Mouse (Mus musculus) neural tube, embryonic 12.5 days (tissue): ENCODE measurements around the gene Arhgef18. TPM values are rescaled to one million over a fixed set of nuclear protein-coding genes. Genes with fewer than 3 reads are reported as not detected.

Source experiments
- ATAC-seq: fragments of 200-750 bp; cut with Nextera tagmentation; 2 replicates; pipeline ENCODE4 v1.8.0; 2017; ENCODE audit warnings: low read depth, mild to moderate bottlenecking, moderate TSS enrichment, moderate library complexity; ENCODE audit not compliant: low FRiP score
- H3K27ac ChIP-seq: fragments of 300-500 bp; sonication (generic); 2 replicates; pipeline ENCODE4 v1.5.1; 2016
- H3K27me3 ChIP-seq: fragments of 300-500 bp; sonication (generic); replicated peaks from 2 replicates; pipeline ENCODE4 v1.6.1; 2016; ENCODE audit warnings: mild to moderate bottlenecking
- H3K36me3 ChIP-seq: fragments of 300-500 bp; sonication (generic); 2 replicates; pipeline ENCODE4 v1.6.1; 2016; ENCODE audit warnings: mild to moderate bottlenecking
- H3K4me1 ChIP-seq: fragments of 300-500 bp; sonication (generic); 2 replicates; pipeline ENCODE4 v1.6.1; 2016
- H3K4me2 ChIP-seq: fragments of 300-500 bp; sonication (generic); replicated peaks from 2 replicates; pipeline ENCODE4 v1.6.1; 2016; ENCODE audit warnings: mild to moderate bottlenecking
- H3K4me3 ChIP-seq: fragments of 300-500 bp; sonication (generic); 2 replicates; pipeline ENCODE4 v1.5.1; 2016
- H3K9ac ChIP-seq: fragments of 300-500 bp; sonication (generic); 2 replicates; pipeline ENCODE4 v1.6.1; 2016; ENCODE audit warnings: mild to moderate bottlenecking
- H3K9me3 ChIP-seq: fragments of 300-500 bp; sonication (generic); 2 replicates; pipeline ENCODE4 v1.6.1; 2016; ENCODE audit warnings: mild to moderate bottlenecking
- WGBS: fragments of 180-500 bp; shearing (Covaris S2); methylation state at CpG from one replicate; pipeline ENCODE4 v1.1.7; 2016; 5-methylcytosine and 5-hydroxymethylcytosine counted together
- polyA plus RNA-seq: library from polyadenylated mRNA; unstranded; fragments of >200 nt; fragmentation: Nextera tagmentation; extraction: Ambion mirVana; gene quantifications from 2 replicates; pipeline ENCODE4 v1.2.1, GENCODE M21; 2016

Gene Arhgef18
- polyA plus RNA-seq, 1 experiment from 2014 or later: 12.1 TPM

- H3K4me3 ChIP-seq: peak overlapping the region; percentile 38
- peak overlapping the region; percentile 60; the same call in 1 of the 2 replicates for H3K27ac ChIP-seq
- H3K9ac ChIP-seq: peak overlapping the region; percentile 58
- H3K4me2 ChIP-seq: peak overlapping the region; percentile 64
- no peaks in the 10 kb centered on the region for H3K9me3 ChIP-seq
- H3K27me3 ChIP-seq: no peaks in the 10 kb centered on the region
- H3K4me1 ChIP-seq: peaks cover 5% of the 10 kb centered on the region; the same call in 1 of the 2 replicates
- peak; percentile 26 for ATAC-seq
- WGBS: 57% methylated on average over 9 of the region's 9 CpGs
- no peaks in the 10 kb centered on the region for H3K36me3 ChIP-seq
Measured at GRCm38 (mm10) chr8:3467886-3468545, 75.2 kb downstream of the Arhgef18 start.

- peaks cover 5% of the 10 kb centered on the region; the same call in 1 of the 2 replicates for H3K4me1 ChIP-seq
- ATAC-seq: no peak
- 90% methylated on average over 1 of the region's 1 CpGs for WGBS
- no peak overlapping the region for H3K4me3 ChIP-seq
- H3K4me2 ChIP-seq: no peak overlapping the region
- H3K27me3 ChIP-seq: no peaks in the 10 kb centered on the region
- no peak overlapping the region for H3K9ac ChIP-seq
- H3K9me3 ChIP-seq: no peaks in the 10 kb centered on the region
- H3K36me3 ChIP-seq: no peaks in the 10 kb centered on the region
- no peak overlapping the region for H3K27ac ChIP-seq
Measured at GRCm38 (mm10) chr8:3468838-3469237, 76.0 kb downstream of the Arhgef18 start.

GRCm38 (mm10) chr8:3470562-3470961 lies 77.8 kb downstream of the Arhgef18 start, which contains the start of gene Tex45:
Gene Tex45 (plus strand): TSS chr8:3470862.
- no peak for ATAC-seq
- no peaks in the 10 kb centered on the region for H3K9me3 ChIP-seq
- H3K36me3 ChIP-seq: no peaks in the 10 kb centered on the region
- no peak within 1 kb of the TSS for H3K4me3 ChIP-seq
- no peak within 1 kb of the TSS for H3K4me2 ChIP-seq
- no peak within 1 kb of the TSS for H3K9ac ChIP-seq
- H3K27ac ChIP-seq: no peak within 1 kb of the TSS
- peaks cover 5% of the 10 kb centered on the region; the same call in 1 of the 2 replicates for H3K4me1 ChIP-seq
- H3K27me3 ChIP-seq: peaks cover 2% of the 10 kb centered on the region; the same call in 1 of the 2 replicates

DNA sequence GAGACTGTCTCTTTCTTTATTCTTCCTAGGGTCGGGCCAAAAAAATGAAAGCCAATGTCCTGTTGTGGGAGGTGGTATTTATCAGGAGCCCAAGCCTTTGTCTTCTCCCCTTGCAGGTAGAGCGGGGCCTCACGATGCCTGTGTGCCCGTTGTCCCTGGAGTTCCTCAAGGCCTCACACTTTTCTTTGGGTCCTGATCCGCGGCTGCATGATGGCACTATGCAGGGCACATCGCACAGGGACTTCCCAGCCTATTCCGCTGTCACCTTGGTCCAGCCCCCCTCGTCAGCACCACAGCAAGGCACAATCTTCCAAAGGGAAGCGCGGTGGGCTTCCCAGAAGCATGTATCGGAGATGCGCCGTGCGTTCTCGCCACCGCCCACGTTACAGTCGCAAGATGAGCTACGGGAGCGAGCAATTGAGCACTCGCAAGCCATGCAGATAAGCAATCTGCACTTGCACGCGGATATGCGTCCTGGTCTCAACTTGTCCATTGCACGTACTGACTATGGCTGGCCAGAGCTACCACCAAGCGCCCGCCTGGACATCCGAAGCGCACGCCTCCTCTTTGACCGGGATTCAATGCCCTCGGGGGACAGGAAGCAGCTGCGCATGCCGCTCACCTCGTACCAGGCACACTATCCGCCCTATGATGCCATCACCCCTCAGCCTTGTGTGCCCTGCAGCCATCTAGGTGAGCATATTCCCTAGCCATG lies 83.1 kb downstream of the Arhgef18 start:
- Histone ChIP-seq H3K27me3 (peaks cover 9% of the 10 kb centered on the region), H3K4me1 (no peaks in the 10 kb centered on the region), H3K9me3 (no peaks in the 10 kb centered on the region), H3K4me3 (peak overlapping the region; percentile 24), H3K4me2 (peak overlapping the region; percentile 48), H3K27ac (no peak overlapping the region), H3K9ac (no peak overlapping the region), H3K36me3 (no peaks in the 10 kb centered on the region)
- 27% methylated on average over 37 of the region's 37 CpGs for WGBS
- peak; percentile 48; the same call in 1 of the 2 replicates for ATAC-seq

GRCm38 (mm10) chr8:3480221-3480785 lies 87.5 kb downstream of the Arhgef18 start:
- Histone ChIP-seq H3K4me1 (no peaks in the 10 kb centered on the region), H3K27me3 (peaks cover 9% of the 10 kb centered on the region), H3K27ac (no peak overlapping the region), H3K36me3 (no peaks in the 10 kb centered on the region), H3K9ac (no peak overlapping the region), H3K4me3 (no peak overlapping the region), H3K9me3 (no peaks in the 10 kb centered on the region), H3K4me2 (no peak overlapping the region)
- no peak for ATAC-seq
- WGBS: 75% methylated on average over 4 of the region's 4 CpGs

GRCm38 (mm10) chr8:3481605-3482004 lies 88.8 kb downstream of the Arhgef18 start:
- H3K27ac ChIP-seq: no peak overlapping the region
- H3K9ac ChIP-seq: no peak overlapping the region
- no peaks in the 10 kb centered on the region for H3K9me3 ChIP-seq
- no peaks in the 10 kb centered on the region; the same call in 1 of the 2 replicates for H3K27me3 ChIP-seq
- no peak for ATAC-seq
- H3K4me2 ChIP-seq: no peak overlapping the region
- no peak overlapping the region for H3K4me3 ChIP-seq
- H3K4me1 ChIP-seq: no peaks in the 10 kb centered on the region
- 71% methylated on average over 5 of the region's 5 CpGs for WGBS
- no peaks in the 10 kb centered on the region for H3K36me3 ChIP-seq

DNA sequence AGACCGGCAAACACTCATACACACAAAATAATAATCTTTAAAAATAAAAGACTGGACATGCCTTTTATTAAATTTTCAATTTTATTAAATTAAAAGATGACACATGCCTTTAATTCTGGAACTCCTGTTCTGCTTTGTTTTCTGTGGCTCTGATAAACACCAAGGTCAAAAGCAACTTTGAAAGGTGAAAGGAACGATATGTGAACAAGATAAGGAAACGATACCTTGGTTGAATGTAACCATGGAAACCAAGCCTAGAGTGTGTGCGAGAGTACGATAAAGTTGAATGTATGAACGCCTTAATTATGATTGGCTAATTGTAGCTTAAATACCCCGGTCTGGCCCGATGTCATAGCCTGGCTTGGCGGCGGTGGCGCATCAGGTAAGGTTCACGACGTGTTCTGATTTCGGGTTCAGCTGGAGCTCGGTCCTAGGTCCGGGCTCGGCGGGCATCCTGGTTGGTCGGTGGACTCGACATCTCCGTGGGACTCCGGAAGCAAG lies 89.5 kb downstream of the Arhgef18 start:
- Histone ChIP-seq H3K4me1 (no peaks in the 10 kb centered on the region), H3K4me2 (no peak overlapping the region), H3K27me3 (no peaks in the 10 kb centered on the region; the same call in 1 of the 2 replicates), H3K27ac (no peak overlapping the region), H3K9me3 (no peaks in the 10 kb centered on the region), H3K36me3 (no peaks in the 10 kb centered on the region), H3K9ac (no peak overlapping the region), H3K4me3 (no peak overlapping the region)
- ATAC-seq: no peak
- WGBS: 88% methylated on average over 22 of the region's 22 CpGs

DNA sequence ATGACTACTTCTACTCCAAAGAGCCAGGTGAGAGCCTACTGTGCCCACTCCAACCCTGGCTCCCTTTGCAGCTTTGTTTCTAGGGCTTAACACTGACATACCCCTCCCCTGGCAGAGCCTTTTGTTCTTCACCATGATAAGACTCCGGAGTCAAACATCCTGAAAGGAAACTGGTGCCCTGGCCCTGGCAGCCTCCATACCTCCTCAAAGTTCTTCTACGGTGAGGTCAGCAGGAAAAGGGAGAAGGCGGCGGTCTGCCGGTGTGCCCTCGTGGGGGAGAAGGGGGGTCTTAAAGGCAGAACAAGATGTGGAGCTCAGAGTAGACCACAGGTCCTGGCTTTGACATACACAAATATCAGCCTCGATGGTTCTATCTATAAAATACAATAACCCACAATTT lies 90.7 kb downstream of the Arhgef18 start:
- no peaks in the 10 kb centered on the region for H3K9me3 ChIP-seq
- H3K36me3 ChIP-seq: no peaks in the 10 kb centered on the region
- no peak overlapping the region for H3K9ac ChIP-seq
- H3K27me3 ChIP-seq: no peaks in the 10 kb centered on the region
- no peak overlapping the region for H3K27ac ChIP-seq
- no peak overlapping the region for H3K4me2 ChIP-seq
- no peak for ATAC-seq
- no peaks in the 10 kb centered on the region for H3K4me1 ChIP-seq
- no peak overlapping the region for H3K4me3 ChIP-seq
- WGBS: 89% methylated on average over 7 of the region's 7 CpGs

- ATAC-seq: no peak
Measured at GRCm38 (mm10) chr8:3485192-3485591, 92.4 kb downstream of the Arhgef18 start.

GRCm38 (mm10) chr8:3492901-3493844 lies 100.4 kb downstream of the Arhgef18 start, which contains the start of gene Zfp358:
Gene Zfp358 (plus strand): TSS chr8:3493138.
- peaks cover 13% of the 10 kb centered on the region; the same call in 1 of the 2 replicates for H3K4me1 ChIP-seq
- H3K36me3 ChIP-seq: peaks cover 35% of the 10 kb centered on the region
- H3K9me3 ChIP-seq: peaks cover 16% of the 10 kb centered on the region; the same call in 1 of the 2 replicates
- peak within 1 kb of the TSS; percentile 70 for H3K27ac ChIP-seq
- WGBS: under 1% methylated on average over 58 of the region's 64 CpGs
- peak; percentile 92 for ATAC-seq
- peak within 1 kb of the TSS; percentile 77 for H3K4me2 ChIP-seq
- H3K4me3 ChIP-seq: peak within 1 kb of the TSS; percentile 85
- H3K27me3 ChIP-seq: no peaks in the 10 kb centered on the region
- H3K9ac ChIP-seq: peak within 1 kb of the TSS; percentile 98

More at GRCm38 (mm10) chr8:3485192-3485591, 92.4 kb downstream of the Arhgef18 start:
- no peak overlapping the region for H3K27ac ChIP-seq
- no peak overlapping the region for H3K4me2 ChIP-seq
- no peaks in the 10 kb centered on the region for H3K27me3 ChIP-seq
- H3K4me1 ChIP-seq: no peaks in the 10 kb centered on the region
- H3K4me3 ChIP-seq: no peak overlapping the region
- WGBS: 29% methylated on average over 5 of the region's 5 CpGs
- H3K9ac ChIP-seq: no peak overlapping the region
- no peaks in the 10 kb centered on the region for H3K9me3 ChIP-seq
- no peaks in the 10 kb centered on the region for H3K36me3 ChIP-seq

DNA sequence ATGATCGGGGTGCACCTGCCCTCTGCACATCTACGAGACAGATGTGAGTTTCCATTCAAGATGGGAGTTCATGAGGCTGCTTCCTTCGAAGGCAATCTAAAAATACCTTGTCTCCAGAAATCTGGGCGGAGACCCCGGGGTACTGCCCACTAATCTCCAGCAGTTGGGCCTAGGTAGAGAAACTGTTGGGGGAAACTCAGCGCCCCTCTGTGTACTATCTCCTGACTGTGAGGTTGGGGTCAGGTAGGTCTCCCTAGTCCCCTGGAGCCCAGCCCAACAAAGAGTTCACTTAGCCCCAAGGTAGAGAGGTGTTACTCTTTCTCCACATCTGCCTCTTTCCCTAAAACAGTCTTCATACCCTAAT lies 101.0 kb downstream of the Arhgef18 start:
- Histone ChIP-seq H3K4me3 (peak overlapping the region; percentile 85), H3K9me3 (peaks cover 16% of the 10 kb centered on the region; the same call in 1 of the 2 replicates), H3K36me3 (peaks cover 35% of the 10 kb centered on the region), H3K27ac (no peak overlapping the region), H3K9ac (peak overlapping the region; percentile 98), H3K27me3 (no peaks in the 10 kb centered on the region), H3K4me1 (peaks cover 13% of the 10 kb centered on the region; the same call in 1 of the 2 replicates), H3K4me2 (peak overlapping the region; percentile 77)
- 37% methylated on average over 6 of the region's 6 CpGs for WGBS
- ATAC-seq: peak; percentile 30; the same call in 1 of the 2 replicates
